Mouse (Mus musculus): ENCODE data around the gene Tbk1.

Tbk1 gene

DNA sequence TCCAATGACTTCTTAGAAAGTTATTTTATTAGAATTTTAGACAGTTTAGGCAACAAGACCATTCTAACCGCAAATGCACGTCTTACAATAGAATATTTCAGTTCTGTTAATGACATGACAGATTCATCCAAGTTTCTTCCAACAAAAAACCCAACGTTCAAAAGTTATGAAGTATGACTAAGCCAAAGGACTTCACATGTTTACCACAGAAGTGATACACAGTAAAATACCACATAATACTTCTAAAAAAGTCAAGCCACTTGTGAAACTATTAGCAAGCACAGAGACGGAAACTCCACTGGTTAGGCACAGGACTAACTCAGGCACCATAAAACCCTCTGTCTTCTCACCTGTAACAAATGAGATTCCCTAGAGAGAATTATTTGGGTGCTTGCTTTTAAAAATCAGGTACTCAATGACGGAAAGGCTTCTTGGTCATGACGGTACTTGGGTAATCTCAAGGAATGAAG lies 819 bp upstream of the Tbk1 start:
- DNase-seq (ENCODE audit: low read depth) = no peak

DNA sequence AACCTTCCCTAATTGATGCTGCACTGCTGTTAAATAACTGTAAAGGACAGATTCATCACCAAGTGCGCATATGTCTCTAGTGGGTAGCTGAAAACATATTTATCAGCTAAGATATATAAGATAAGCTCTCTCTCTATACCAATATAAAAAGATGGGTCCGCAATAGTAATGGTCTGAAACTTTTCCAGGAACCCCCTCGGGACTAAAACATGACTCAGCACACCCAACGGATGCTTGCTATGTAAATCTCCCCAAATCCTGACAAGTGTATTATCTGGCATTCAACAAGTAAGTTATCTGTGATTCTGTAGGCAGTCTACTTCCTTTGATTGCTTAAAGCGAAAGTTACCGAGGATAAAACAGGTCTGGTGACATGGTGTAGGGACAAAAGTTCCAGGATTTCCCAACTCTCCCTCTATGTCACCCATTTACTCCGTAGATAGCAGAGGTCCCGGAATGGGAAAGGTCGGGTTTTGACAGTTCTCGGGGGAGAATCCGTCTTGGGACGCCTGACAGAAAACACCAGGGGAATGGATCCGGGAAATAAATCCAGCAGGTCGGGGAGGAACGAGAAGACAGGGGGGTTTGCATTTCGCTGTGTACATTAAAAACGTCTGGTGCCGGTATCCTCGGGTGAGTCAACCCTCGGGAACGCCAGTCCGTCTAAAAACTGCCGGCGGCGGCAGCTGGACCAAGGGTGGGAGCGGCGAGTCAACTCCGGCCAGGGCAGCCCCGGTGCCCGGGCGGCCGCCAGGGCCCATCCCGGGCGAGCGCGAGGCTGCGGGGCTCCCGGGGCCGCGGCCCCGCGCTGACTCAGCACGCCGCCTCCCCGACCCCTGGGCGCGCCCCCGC lies 570 bp downstream of the Tbk1 start:
- peak; percentile 79 for DNase-seq (ENCODE audit: low read depth)

DNA sequence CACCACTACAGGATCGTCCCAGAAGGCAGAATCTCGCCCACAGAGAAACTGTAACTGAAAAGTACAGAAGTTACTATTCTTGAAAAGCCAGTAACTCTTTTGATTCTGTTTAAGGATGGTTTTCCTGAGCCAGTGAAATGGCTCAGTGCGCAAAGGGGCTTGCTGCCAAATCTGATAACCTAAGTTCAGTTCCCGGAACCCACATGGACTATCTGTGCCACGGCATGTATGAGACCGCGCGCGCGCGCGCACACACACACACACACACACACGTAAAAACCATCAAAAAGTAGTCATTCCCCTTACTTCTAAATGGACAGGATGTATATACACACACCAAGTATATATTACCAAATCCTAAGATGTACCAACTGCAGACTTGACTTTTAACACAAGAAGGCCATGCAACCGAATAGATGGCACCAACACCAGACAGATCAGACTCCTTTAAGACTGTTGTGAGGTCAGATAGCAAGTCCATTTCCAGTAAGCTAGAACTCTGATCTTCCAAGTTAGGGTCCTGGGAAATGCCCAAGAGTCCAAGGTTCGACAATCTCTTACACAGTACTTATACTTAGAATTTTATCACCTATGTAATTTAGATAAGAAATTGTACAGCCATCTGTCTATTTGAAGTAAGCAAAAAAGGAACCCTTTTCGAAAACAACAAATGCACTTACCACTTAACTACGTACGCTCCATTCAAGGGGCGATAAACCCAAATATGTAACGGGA lies 1.4 kb downstream of the Tbk1 start:
- peak; percentile 6 for DNase-seq (ENCODE audit: low read depth)

DNA sequence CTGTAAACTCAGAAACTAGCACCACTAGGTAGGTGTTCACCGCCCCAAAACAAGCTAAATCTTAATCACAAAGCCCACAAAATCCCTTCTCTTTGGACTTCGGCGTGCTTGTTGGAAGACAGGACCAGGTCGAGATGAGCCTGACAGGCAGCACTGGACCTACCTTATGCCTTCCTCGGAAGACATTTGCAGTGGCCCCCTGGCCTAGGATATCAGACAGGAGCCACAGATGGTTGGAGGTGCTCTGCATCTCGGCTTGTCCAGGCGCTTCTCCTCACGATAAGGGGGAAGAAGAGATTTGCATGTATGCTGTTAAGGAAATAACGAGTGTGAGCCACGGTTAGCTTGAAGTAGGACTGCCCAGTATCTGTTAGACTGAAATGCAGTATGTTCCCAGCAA lies 2.6 kb downstream of the Tbk1 start:
- no peak for DNase-seq (ENCODE audit: low read depth)

DNA sequence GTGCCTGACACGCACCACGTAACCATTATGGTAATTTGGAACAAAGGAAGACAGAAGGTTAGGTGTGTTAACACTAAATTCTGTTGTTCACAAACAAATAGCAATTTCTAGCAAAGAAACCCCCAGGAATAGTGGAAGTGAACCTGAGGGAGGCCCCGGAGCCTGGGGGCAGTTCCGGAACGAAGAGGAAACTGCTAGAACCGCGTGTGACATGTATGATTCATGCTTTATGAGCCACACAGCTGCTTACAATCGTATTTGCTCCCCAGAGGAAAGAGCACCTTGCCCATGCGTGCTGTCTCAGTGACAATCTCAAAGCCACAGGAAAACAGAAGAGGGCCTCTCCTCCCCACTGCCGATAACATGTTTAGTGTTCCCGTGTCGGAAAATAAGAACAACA lies 3.6 kb downstream of the Tbk1 start:
- DNase-seq (ENCODE audit: low read depth) = no peak

DNA sequence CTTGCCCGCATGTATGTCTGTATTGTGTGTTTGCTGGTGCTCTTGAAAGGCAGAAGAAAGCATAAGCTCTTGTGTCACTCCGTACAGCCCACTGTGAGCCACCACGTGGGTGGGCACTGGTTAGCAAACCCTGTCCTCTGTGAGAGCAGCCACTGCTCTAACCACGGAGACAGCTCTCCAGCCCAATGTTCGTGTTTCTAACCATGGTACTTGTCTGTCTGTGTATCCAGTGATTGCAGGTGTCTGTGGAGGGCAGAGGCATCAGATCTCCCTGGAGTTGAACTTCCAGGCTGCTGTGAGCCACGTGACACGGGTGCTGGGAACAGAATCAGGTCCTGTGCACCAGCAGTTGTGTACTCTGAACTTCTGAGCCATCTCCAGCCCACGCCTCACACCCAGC lies 4.3 kb downstream of the Tbk1 start:
- DNase-seq (ENCODE audit: low read depth) = no peak

DNA sequence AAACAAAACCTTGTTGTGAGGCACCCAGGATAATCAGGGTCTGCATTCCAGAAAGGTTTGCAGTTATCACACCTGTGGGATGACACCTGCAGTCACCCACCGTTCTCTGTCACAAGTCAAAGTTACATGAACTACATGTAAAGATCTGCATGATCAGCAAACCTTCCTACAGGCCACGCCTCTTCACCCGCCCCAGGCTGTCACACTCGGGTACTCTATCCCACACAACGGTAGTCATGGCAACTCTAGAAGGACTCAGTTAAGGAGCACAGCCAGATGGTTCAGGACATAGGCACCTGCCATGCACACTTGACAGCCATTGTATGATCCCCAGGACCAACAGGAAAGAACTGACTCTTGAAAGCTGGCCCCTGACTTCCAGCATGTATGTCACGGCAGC lies 5.2 kb downstream of the Tbk1 start:
- no peak for DNase-seq (ENCODE audit: low read depth)

DNA sequence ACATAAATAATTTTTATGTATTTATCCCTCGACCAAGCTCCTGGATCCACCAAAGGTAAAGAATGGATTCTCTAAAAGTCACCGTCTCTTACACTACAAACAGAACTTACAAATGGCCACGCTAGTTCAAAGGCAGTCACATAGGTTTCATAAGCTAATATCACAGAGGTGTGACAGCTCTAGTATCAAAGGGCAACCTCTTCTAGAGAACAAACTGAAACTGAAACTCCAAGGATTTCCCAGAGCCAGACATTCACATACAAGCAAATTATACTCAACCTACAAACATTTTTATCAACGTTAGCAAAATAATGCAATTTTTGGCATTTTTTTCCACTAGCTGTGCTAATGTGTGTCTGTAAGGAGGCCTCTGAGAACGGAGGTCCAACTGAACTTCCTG lies 6.2 kb downstream of the Tbk1 start:
- no peak for DNase-seq (ENCODE audit: low read depth)

DNA sequence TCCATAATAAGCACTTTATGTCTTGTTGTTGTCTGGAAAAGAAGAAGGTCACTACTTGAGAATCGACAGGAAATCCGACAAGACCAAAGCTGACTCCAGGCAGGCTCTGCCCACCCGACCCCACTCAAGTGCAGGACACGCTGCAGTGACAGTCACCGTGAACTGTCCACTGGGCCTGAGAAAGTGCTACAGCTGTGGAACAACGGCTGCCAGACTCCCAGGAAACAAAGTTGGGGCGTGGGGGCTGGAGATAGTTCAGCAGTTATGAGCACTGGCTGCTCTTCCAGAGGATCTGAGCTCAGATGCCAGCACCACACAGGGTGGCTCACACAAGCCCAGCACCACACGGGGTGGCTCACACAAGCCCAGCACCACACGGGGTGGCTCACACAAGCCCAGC lies 10.2 kb downstream of the Tbk1 start:
- DNase-seq (ENCODE audit: low read depth) = no peak

DNA sequence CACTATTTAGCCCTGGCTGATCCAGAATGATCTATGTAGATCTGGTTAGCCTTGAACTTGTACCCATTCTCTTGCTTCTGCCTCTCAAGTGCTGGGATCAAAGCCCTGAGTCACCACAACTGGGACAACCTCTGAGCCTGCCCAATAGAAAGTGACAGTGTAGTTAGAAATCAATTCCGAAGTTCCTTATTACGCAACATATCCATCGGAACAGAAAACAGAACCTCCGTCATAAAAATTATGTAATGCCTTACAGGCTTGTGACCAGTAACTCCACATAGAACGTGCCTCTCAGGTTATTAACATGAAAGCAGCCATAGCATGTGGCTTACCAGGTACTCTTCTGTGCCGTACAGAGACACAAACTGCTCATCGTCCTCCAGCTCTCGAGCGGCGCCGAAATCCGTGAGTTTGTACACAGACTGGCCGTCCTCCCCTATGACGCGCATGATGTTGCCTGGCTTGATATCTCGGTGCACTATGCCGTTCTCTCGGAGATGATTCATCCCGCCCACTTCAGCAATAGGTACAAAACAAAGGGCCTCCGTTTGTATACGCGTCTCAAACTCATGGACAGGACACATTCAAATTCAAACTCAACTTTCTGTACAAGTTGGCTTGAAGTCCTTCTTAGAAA lies 15.0 kb downstream of the Tbk1 start:
- no peak for DNase-seq (ENCODE audit: low read depth)

DNA sequence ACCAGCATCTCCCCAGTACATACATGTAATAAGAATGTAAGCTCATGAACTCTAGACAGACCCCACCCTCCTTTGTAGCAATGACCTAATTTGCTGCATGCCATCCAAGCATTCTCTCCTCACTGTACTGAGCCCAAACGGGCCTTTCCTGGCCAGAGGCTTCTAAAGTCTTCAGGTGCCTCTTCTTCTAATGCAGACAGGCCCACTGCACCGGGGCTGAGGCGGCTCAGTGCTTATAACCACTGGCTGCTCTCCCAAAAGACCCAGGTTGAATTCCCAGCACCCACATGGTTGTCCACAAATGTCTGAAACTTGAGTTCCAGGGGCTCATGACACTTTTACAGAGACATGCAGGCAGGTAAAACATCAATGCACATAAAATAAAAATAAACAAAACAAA lies 15.6 kb downstream of the Tbk1 start:
- DNase-seq (ENCODE audit: low read depth) = no peak

DNA sequence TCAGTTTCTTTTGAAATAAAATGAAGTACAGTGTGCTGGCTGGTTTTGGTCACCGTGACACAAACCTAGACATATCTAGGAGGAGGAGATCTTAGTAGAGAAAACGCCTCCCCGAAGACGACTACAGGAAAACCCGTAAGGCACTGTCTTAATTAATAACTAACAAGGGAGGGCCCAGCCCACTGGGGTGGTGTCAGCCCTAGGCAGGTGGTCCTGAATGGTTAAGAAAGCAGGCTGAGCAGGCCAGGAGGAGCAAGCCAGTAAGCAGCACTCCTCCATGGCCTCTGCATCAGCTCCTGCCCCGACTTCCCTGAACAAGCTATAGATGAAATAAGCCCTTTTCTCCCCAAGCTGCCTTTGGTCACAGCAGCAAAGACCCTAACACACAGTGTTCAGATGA lies 16.8 kb downstream of the Tbk1 start:
- no peak for DNase-seq (ENCODE audit: low read depth)

DNA sequence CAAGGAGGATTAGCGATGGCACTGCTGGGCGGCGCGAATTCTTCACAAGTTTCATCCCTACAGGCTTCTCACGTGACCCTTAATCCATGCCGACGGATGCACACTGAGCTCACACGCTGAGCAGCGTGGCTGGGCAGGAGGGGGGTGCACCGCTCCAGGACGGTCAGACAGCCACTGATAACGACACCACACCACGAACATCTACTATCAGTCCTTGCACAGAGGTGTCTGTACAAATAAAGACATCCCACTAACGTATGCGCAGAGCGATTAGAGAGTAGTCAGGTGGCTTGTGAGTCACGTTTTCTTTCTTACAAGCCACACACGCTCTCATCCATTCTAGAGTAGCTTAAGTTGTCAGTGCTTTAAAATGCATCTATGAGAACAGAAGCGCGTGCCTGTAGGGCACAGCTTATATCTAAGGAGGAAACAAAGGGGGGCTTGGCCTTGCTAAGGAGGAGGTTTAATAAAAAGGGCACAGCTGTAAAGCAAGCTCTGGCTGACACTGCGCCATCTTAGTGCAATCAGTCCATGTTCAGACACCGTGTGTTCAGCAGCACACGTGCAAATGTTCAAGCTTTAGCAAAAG lies 17.5 kb downstream of the Tbk1 start:
- DNase-seq (ENCODE audit: low read depth) = no peak

DNA sequence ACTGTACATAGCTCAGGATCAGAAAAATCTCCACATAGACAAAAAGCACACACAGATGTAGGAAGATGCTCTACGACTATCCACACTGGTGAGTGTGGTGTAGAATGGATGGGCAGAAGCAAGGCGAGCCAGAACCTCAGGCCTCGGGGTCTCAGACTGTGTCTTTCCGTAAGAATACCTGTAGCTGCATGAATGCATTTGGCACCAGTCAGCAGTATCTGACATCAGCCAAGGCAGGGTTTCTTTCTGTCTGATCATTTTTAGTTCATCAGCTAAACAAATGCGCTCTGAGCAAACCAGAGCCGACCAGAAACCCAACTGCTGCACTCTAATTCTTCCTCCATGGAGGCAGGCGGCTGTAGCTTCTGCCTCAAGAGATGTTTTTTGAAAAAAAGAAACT lies 18.1 kb downstream of the Tbk1 start:
- DNase-seq (ENCODE audit: low read depth) = no peak

DNA sequence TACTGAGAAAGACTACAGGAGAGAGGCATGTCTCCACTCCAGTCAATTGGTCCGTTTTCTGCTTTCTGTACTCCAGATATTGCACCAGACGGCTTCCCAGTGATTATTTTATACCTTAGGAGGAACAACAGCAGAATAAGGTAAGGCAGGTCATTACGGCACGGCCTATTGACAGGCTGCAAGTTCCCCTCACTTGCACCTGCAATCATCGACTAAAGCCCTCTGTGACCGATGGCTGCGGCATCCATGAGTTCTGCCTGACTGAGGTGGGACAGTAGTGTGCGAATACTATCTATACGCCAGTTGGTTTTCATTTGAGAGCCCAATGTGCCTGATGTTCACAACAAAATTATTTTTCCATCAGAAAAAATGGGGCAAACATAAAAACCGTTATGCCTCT lies 18.6 kb downstream of the Tbk1 start:
- DNase-seq (ENCODE audit: low read depth) = no peak

DNA sequence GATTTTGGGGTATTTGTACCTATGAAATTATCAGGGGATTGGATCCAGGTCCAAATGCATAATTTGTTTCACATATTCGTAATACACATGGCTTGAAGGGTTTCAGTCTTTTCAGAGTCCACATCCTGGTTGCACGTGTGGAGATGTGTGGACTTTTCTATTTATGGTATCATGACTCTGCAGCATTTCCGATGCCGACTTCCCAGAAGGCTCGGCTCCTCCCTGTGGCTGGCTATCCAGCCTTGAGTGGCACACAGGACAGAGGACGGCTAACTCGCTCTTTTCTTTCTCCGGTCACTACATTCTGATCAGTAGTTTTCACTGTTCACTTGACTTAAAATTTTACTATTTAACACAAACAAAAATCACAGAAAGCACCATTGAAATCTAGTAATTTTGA lies 22.1 kb downstream of the Tbk1 start:
- DNase-seq (ENCODE audit: low read depth) = no peak

DNA sequence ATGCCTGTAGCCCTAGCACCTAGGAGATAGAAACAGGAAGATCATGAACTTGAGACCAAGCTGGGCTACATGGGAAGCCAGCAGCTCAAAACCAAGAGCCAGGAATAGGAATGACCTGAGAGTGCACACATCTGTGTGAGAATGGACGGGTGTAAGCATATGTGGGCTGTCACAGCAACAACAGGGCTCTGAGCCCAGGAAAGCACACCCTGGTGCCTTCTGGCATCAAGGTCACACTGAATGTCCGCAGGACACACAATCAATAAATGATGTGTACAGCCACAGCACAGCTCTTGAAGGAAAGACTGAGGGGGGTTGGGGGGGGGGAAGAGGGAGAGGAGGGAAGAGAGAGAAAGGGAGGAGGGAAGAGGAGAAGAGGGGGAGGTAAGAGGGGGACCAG lies 28.4 kb downstream of the Tbk1 start:
- DNase-seq (ENCODE audit: low read depth) = no peak

DNA sequence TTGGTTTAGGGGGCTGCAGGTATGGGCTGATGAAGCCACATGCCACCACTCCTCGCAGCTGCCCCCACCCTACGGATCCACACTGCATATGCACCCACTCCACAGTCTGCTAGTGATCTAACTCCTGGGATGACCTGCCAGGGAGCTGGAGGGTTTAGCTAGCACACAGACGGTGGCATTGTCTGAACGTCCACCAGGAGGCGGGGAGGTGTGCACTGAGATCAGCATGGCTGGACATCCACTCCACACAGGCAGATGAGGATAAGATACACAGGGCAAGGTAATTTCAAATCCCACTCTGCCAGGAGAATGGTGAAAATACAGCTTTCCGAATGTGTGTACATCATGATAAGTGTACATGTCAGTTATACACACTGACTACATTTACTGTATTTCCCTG lies 30.3 kb downstream of the Tbk1 start:
- DNase-seq (ENCODE audit: low read depth) = no peak

DNA sequence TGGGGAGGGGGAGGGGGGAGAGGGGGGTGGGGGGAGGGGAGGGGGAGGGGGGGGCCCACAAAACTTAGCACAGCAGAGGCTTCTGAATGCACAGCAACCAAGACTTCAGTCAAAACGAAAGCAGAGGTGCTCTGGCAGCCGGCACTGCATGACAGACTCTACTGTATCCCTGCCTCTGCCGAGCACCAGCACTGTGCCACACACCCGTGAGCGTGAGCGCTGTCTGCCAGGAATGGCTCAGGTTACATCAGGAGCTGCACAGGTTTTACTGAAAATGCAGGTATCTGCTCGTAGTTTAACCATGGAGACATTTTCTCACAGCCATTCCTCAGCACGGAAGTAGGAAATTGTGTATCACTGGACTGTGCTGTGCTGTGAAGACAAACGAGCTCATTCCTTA lies 36.3 kb downstream of the Tbk1 start:
- DNase-seq (ENCODE audit: low read depth) = no peak

DNA sequence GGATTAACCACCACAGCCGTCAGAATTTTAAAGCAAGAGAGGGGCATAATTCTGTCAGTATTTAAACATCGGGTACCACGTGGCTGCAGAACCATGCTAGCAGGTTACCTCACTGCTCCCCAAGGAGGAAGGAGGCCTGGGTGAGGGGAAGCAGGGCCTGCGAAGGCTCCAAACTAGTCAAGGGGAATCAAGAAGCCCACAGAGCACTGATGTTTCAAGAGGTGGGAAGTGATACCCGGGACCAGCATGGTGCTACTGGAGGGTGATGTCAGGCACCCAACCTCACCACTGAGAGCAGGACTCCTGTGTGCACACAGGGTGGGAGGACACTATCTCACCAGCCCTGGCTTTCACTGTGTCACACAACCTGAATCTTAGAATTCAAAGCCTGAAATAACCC lies 36.9 kb downstream of the Tbk1 start:
- no peak for DNase-seq (ENCODE audit: low read depth)

DNA sequence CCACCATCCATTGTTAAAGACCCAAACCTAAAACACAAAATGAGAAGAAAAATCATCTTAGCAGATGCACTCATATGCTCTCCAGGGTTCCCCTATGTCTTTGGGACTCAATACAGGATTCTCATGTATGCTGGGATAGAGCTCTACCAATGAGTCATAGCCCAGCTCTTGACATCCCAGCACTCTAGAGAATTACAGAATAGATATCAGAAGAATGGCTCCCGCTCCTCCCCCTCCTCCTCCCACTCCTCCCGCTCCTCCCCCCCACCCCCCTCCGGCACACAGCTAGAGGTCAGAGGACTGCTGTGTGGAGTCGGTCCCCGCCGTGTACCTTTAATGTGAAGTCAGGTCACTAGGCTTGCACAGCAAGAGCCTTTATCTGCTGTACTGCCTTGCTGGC lies 39.4 kb downstream of the Tbk1 start:
- DNase-seq (ENCODE audit: low read depth) = no peak

DNA sequence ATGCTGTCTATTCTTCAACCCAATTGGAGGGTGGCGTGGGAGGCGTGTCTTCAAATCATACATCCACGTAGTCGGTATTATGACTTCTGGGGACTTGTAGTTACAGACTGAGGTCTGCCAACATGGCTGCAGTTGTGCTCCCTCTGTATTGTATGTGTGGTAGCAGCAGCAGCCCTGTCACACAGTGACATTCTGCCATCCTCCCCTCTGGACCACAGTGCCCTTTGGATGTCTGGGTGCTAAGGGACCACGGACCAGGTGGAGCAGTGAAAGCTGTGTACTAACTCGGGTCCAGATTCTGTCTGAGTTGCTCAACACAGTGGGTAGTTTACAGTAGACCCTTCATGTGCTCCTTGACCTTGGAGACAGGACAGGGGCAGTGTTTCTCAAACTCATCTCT lies 43.0 kb downstream of the Tbk1 start:
- no peak for DNase-seq (ENCODE audit: low read depth)

DNA sequence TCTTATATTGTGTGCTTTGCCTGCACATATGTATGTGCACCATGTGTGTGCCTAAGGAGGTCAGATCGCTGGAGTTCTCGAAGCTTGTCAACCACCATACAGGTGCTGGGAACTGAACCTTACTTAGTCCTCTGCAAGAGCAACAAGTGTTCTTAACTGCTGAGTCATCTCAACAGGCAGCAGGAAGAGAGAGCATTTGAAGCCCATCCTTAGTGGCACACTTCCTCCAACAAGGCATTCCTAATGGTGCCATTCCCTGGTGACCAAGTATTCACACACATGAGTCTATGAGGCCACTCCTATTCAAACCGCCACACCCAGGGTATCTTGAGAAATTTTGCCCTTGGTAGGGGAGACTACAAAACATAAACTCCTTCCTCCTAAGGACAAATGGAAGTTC lies 44.4 kb downstream of the Tbk1 start:
- DNase-seq (ENCODE audit: low read depth) = no peak
